Mouse (Mus musculus) brain, embryonic 14.5 days (tissue): Measurements from ENCODE around the gene Hook2. TPM values are rescaled to one million over a fixed set of nuclear protein-coding genes. Genes with fewer than 3 reads are reported as not detected.
A peak's percentile ranks its signal among the peaks of the same experiment; 100 is the strongest.

Experiments
- DNase-seq: peaks from one replicate; pipeline ENCODE4 v3.0.0-alpha.2; 2011; ENCODE audit warnings: low read depth
- CTCF ChIP-seq: fragments of 200-500 bp; IDR thresholded peaks from 2 replicates; pipeline ENCODE4 v1.5.1; 2012; ENCODE audit warnings: inconsistent platforms, mild to moderate bottlenecking, moderate library complexity, borderline replicate concordance; ENCODE audit not compliant: insufficient read depth, insufficient read length; ENCODE audit errors: extremely low read depth
- POLR2A ChIP-seq: fragments of 200-500 bp; IDR thresholded peaks from 2 replicates; pipeline ENCODE4 v1.6.1; 2012; ENCODE audit warnings: mild to moderate bottlenecking, inconsistent platforms, borderline replicate concordance; ENCODE audit not compliant: poor library complexity, insufficient read depth, insufficient read length, severe bottlenecking; ENCODE audit errors: extremely low read depth
- polyA plus RNA-seq: library from polyadenylated mRNA; depleted of rRNA; stranded (reverse); fragments of >200 nt; gene quantifications from 2 replicates; pipeline ENCODE4 v1.2.3, GENCODE M21; 2012; rRNA removed

The Hook2 gene
- 21.2 and 27.2 TPM in 2 replicates for polyA plus RNA-seq

DNA sequence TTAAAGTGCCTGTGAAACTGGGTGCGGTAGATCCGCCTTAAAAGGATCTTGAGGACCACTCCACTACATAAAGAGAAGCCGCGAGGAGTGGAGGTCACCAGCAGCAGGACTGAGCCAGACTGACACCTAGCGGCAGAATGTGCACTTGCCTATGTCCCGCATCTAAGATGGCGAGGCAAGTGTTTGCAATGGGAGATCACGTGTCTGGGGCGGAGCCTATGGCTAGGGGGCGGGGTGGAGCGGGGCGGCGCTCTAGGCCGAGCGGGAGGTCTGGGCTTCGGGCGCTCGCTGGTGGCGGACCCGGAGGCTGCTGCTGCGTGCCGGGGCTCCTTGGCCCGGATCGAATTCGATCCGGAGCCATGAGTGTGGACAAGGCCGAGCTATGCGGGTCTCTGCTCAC is at the start of gene Hook2:
Hook2 (plus strand) TSS at position 255 of the 400 bp plus-strand sequence.
- TF ChIP-seq POLR2A (peak; percentile 61), CTCF (peak; percentile 94)
- peak; percentile 99 for DNase-seq

DNA sequence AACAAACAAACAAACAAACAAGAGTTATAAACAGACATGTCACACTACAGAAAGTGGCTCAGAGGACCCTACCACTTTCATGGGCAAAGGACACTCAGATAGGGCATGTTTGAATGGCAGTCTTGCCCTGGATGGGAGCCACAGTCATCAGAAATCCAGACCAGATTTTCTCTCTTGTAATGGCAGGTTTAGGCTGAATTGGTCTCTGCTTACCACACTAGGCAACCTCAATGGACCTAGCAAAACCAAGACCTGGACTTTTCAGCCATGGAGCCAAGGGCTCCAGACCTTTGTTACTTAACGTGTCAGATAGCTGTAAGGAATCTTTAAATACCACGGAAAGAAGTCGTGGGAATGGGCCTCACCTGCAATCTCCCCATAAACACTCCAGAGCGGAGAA is 46.7 kb upstream of the Hook2 start:
- TF ChIP-seq CTCF (no peak), POLR2A (no peak)
- DNase-seq: peak; percentile 58

DNA sequence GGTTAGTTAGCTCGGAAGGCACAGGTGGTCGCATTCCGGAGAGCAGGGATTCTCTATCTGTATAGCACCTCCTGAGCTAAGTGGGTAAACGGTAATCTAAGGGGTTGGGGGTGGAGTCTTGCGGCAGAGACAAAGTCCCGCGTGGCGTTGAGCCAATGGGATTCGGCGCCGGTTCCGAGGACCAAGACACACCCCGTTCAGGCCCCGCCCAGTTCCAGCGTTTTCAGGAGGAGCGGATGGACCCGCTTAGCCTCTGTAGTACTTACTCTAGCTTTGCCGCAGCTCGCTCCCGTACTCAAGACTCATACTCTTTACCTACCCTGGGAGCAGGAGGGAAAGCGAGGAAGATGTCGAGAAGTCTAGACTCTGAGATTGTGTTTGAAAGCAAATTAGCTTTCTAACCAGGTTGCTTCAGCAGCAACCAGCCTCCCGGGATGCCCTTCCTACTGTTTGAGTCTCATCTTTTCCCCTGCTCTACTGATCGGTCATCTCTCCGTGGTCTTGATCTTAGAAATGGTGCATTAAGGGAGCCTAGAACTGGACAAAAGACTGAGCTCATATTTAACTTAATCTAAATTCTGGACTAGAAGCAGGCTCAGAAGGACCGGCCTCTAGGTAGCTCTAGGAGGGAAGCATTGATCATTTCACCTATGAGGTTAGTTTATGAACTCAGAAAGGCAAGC is 45.8 kb upstream of the Hook2 start:
- peak; percentile 80 for DNase-seq
- TF ChIP-seq POLR2A (no peak), CTCF (no peak)

DNA sequence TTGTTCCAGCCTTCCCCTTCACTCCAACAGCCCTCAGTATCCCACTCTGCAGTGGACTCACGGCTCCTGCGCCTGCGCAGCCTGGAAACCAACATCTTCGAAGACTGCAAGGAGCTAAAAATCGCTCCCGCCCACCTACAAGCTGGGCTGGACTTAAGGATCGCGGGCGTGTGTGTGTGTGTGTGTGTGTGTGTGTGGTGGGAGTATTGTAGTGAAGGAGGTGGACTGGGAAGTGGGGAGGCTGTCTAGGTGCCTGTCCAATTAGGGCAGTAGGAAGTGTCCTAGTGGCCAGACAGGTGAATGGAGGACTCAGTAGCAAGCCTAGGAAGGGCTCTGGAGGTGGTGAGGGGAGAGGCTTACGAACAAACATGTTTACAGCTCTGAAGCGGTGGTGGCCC is 45.2 kb upstream of the Hook2 start:
- TF ChIP-seq POLR2A: no peak
- no peak for TF ChIP-seq CTCF
- peak; percentile 86 for DNase-seq

DNA sequence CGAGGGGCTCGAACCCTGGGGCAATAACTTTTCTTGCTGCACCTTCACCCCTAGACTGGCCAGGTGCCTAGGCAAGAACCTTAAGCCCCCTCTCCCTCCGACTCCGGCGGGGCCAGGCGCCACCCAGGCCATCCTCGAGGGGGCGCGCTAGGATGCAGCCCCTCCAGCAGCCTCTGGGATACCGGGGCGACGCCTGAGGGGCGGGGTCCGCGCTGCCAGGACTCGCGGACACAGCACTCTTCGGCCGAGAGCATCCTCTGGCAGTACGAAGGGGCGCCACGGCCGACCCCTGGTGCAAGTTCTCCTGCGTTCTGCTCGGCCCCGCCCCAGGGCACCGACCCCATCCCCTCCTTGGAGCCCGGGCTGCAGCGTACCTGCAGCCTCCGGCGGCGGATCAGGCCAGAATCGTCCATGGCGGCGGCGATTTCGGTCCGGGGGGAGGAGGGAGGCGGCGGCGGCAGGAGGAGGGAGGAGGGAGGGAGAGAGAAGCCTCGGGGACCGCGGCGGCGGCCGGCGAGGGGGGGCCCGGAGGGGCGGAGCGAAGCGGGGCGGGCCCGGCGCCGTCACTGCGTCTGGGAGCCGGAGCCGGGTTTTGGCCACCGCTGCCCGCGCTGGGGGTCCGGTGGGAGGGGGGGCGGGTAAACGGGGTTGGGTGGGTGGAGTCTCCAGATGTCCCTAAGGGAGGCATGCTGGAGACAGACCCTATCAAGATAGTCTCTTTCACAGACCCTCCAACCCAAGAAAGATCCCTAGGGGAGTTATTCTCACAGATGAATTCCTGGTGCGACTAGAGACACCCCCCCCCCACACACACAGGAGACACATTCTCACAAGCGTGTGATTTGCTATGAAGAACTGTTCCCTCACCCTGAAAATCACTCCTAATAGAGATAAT is 44.5 kb upstream of the Hook2 start:
- no peak for TF ChIP-seq POLR2A
- TF ChIP-seq CTCF: peak; percentile 61

DNA sequence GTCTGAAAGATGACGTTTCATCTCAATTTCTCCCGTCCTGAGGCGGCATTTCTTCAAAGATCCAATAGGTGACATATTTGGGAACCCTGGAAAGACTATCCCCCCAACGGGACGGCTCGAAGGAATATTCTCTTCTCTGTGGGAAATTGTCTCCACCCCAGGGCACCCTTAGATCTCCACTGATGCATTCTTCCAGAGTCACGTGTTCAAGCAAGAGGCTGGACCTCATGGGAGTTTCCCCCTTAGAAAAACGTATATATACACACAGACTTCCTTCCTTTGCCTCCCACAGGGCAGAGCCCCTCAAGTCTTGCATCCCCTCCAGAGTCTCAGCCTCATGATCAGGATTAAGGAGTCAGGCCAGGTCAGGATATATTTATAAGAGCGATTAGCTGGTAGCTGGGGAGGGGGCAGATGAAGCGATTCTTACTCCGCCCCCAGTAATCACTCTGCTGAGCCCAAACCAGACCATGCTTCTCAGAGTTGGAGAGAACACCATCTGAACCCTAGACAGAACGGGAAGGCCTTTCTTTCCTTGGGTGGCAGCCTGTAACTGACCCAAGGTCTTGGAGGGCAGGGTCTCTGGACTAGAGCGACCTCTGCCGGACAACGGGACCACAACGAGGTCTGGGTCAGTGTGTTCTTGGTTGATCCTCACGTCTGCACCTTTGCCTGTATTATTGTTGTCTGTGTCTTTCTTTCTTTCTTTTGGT is 43.7 kb upstream of the Hook2 start, which contains the start of gene Rtbdn:
Rtbdn (plus strand) TSS at position 464 of the 713 bp plus-strand sequence.
- DNase-seq: peak; percentile 47
- TF ChIP-seq CTCF: peak; percentile 41
- no peak for TF ChIP-seq POLR2A

More for the DNA sequence above, 44.5 kb upstream of the Hook2 start:
- DNase-seq: peak; percentile 70

DNA sequence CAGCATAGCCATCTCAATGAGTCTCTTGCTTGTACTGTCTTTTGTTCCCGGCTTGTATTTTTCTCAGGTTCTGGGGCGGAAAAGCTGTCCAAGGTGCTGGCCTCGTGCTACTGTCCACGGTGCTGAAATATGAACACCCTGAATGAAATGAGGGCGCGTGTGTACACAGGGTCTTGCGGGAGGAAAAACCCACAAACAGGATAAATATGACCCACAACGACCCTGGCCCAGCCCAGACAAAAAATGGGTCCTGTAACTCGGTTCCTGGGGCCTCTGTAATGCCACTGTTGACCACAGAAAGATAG is 43.2 kb upstream of the Hook2 start:
- no peak for DNase-seq
- TF ChIP-seq CTCF (no peak; the same call in 1 of the 2 replicates), POLR2A (no peak)

DNA sequence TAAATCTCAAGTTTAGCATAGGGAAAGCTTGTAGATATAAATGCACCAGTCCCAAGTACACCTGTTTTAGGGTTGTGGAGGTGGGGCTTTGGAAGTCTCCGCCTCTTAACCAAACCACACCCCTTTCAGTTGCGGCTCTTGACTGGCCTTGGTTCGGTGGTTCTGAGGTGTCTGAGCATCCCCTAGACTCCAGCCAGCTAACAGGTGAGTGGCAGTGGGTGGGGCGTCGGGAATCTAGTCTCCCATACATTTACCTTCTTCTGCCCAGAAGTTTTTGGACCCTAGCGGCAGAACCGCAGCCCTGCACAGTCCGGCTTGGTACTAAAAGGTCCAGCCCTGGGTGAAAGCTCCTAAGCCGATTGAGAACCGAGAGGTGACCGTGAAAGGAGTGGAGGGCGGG is 40.6 kb upstream of the Hook2 start:
- DNase-seq: no peak
- TF ChIP-seq POLR2A: no peak
- TF ChIP-seq CTCF: no peak

DNA sequence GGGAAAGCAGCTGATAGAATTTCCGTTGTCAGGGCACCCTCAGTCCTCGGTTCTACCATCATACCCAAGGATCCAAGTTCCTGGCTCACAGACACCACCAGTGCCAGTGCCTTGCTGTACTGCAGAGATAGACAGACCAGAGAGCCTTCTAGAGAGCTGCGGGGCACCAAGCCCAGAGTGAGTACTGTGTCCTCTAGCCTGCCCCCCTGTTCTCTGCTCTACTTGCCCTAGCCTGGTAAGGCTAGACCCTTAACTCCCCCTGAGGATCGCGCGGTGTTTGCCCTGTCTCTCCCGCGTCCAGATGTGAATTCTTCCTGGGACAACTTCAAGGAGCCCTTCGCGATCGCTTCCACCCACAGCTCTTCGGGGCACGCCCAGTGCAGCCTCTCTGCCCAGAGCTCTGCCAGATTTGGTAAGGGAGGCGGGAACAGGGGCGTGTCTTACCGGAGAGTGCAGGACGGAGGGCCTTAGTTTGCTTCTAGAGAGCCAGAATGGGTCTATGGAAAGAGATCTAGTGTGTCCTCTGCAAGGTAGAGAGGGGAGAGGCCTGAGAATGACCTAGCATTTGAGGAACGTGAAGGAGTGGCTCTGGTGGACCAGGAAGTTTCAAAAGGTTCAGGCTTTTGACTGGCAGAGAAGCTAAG is 37.7 kb upstream of the Hook2 start:
- TF ChIP-seq POLR2A (no peak), CTCF (no peak)

DNA sequence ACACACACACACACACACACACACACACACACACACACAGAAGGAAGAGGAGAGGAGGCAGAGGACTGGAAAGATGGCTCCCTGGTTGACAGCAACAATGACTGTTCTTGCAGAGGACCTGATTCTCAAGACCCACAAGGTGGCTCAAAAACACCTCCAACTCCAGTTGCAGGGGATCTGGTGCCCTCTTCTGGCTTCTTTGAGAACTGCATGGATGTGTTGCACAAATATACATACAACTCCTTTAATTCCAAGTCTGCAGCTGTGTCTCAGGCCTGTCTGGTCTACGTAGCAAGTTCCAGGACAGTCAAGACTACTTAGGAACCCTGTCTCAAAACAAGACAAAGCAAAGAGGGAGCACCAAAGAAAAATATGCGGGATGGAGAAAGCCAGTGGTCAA is 33.6 kb upstream of the Hook2 start:
- peak; percentile 89 for DNase-seq
- TF ChIP-seq CTCF (peak; percentile 83), POLR2A (no peak)

More for the DNA sequence above, 37.7 kb upstream of the Hook2 start:
- DNase-seq: no peak
